Mouse (Mus musculus) CH12.LX (cell line): ENCODE results near the gene Aebp1. TPM values are rescaled to one million over a fixed set of nuclear protein-coding genes. Genes with fewer than 3 reads are reported as not detected.

Source experiments
- DNase-seq: peaks from one replicate; pipeline ENCODE4 v3.0.0-alpha.2; 2013; ENCODE audit errors: extremely low read depth
- H3K27ac ChIP-seq: 2 replicates; pipeline ENCODE4 v1.5.1; 2012; ENCODE audit warnings: low read depth, mild to moderate bottlenecking, control low read depth, moderate library complexity; ENCODE audit not compliant: insufficient read depth
- H3K27me3 ChIP-seq: replicated peaks from 2 replicates; pipeline ENCODE3; 2012; ENCODE audit warnings: inconsistent platforms
- H3K36me3 ChIP-seq, 2 experiments: replicated peaks in 1 of 2; 2 replicates each; pipeline versions ENCODE3 to v1.6.1; 2012; ENCODE audit warnings: inconsistent platforms in 1 of 2, low read length in 1 of 2, mild to moderate bottlenecking in 1 of 2, mixed read lengths in 1 of 2, moderate library complexity in 1 of 2; ENCODE audit not compliant: control insufficient read depth in 1 of 2, insufficient read depth in 1 of 2
- H3K4me1 ChIP-seq, 2 experiments: 2 replicates each; pipeline ENCODE4 v1.6.1; 2012; ENCODE audit warnings: inconsistent platforms in 1 of 2, moderate library complexity in 1 of 2; ENCODE audit not compliant: insufficient read depth in 2 of 2, control insufficient read depth in 1 of 2
- H3K4me2 ChIP-seq: 2 replicates; pipeline ENCODE4 v1.6.1; 2012; ENCODE audit warnings: low read depth, mild to moderate bottlenecking, control low read depth; ENCODE audit not compliant: poor library complexity, insufficient read depth, severe bottlenecking
- H3K4me3 ChIP-seq, 3 experiments: fragments of 150-350 bp in 1 of 3; sonication (generic) in 1 of 3; replicated peaks in 1 of 3; 2 replicates each; pipeline versions ENCODE3 to v1.5.1; 2011 to 2012; ENCODE audit warnings: low read depth in 2 of 3, low read length in 2 of 3, mild to moderate bottlenecking in 2 of 3, moderate library complexity in 2 of 3, control low read depth in 1 of 3, improper control_type of control experiment in 1 of 3, inconsistent platforms in 1 of 3, mixed read lengths in 1 of 3; ENCODE audit not compliant: poor library complexity in 1 of 3
- H3K79me2 ChIP-seq: replicated peaks from 2 replicates; pipeline ENCODE4 v1.6.1; 2012; ENCODE audit warnings: mild to moderate bottlenecking, moderate library complexity; ENCODE audit not compliant: control insufficient read depth, poor library complexity, insufficient read depth, severe bottlenecking; ENCODE audit errors: extremely low read depth
- H3K9ac ChIP-seq: 2 replicates; pipeline ENCODE4 v1.6.1; 2012; ENCODE audit warnings: low read depth, mild to moderate bottlenecking, control low read depth, moderate library complexity; ENCODE audit not compliant: insufficient read depth
- H3K9me3 ChIP-seq: replicated peaks from 2 replicates; pipeline ENCODE3; 2012; ENCODE audit warnings: low read length, inconsistent platforms, mixed read lengths
- BHLHE40 ChIP-seq: IDR thresholded peaks from 2 replicates; pipeline ENCODE4 v1.6.1; 2011; ENCODE audit warnings: mild to moderate bottlenecking, low read depth, low read length, improper control_type of control experiment
- CHD1 ChIP-seq: IDR thresholded peaks from 2 replicates; pipeline ENCODE4 v1.6.1; 2012; ENCODE audit warnings: low read depth, low read length, improper control_type of control experiment, inconsistent platforms
- CHD2 ChIP-seq: IDR thresholded peaks from 2 replicates; pipeline ENCODE4 v1.6.1; 2011; ENCODE audit warnings: low read length, improper control_type of control experiment
- CTCF ChIP-seq, 2 experiments: IDR thresholded peaks in 1 of 2; conservative IDR thresholded peaks in 1 of 2; 2 replicates each; pipeline ENCODE4 v1.5.1; 2011 to 2012; ENCODE audit warnings: low read depth in 2 of 2, low read length in 2 of 2, improper control_type of control experiment in 1 of 2, inconsistent platforms in 1 of 2, mild to moderate bottlenecking in 1 of 2, moderate library complexity in 1 of 2
- E2F4 ChIP-seq: IDR thresholded peaks from 2 replicates; pipeline ENCODE4 v1.6.1; 2011; ENCODE audit warnings: low read depth, low read length, improper control_type of control experiment; ENCODE audit not compliant: insufficient replicate concordance
- ELF1 ChIP-seq: IDR thresholded peaks from 2 replicates; pipeline ENCODE4 v1.6.1; 2014; ENCODE audit warnings: low read depth, mild to moderate bottlenecking, inconsistent platforms, low read length, improper control_type of control experiment
- EP300 ChIP-seq: IDR thresholded peaks from 2 replicates; pipeline ENCODE4 v1.6.1; 2011; ENCODE audit warnings: low read length, improper control_type of control experiment
- ETS1 ChIP-seq: conservative IDR thresholded peaks from 2 replicates; pipeline ENCODE4 v1.6.1; 2012; ENCODE audit warnings: low read depth, mild to moderate bottlenecking, inconsistent platforms, low read length, improper control_type of control experiment, moderate library complexity
- GABPA ChIP-seq: IDR thresholded peaks from 2 replicates; pipeline ENCODE4 v1.6.1; 2012; ENCODE audit warnings: low read depth, low read length, improper control_type of control experiment, inconsistent platforms; ENCODE audit not compliant: insufficient replicate concordance
- HCFC1 ChIP-seq: IDR thresholded peaks from 2 replicates; pipeline ENCODE4 v1.6.1; 2012; ENCODE audit warnings: low read depth, mild to moderate bottlenecking, inconsistent platforms, low read length, improper control_type of control experiment
- IRF4 ChIP-seq: IDR thresholded peaks from 2 replicates; pipeline ENCODE4 v1.6.1; 2014; ENCODE audit warnings: low read depth, mild to moderate bottlenecking, inconsistent platforms, low read length, improper control_type of control experiment
- JUN ChIP-seq: IDR thresholded peaks from 2 replicates; pipeline ENCODE4 v1.6.1; 2011; ENCODE audit warnings: low read depth, mild to moderate bottlenecking, low read length, improper control_type of control experiment, moderate library complexity; ENCODE audit not compliant: insufficient read depth
- JUND ChIP-seq: conservative IDR thresholded peaks from 2 replicates; pipeline ENCODE4 v1.6.1; 2011; ENCODE audit warnings: low read depth, low read length, improper control_type of control experiment
- KAT2A ChIP-seq: IDR thresholded peaks from 2 replicates; pipeline ENCODE4 v1.6.1; 2012; ENCODE audit warnings: low read length, improper control_type of control experiment, inconsistent platforms; ENCODE audit not compliant: insufficient replicate concordance
- MAFK ChIP-seq: IDR thresholded peaks from 2 replicates; pipeline ENCODE4 v1.6.1; 2011; ENCODE audit warnings: low read length, improper control_type of control experiment; ENCODE audit not compliant: insufficient replicate concordance
- MAX ChIP-seq: IDR thresholded peaks from 2 replicates; pipeline ENCODE4 v1.6.1; 2011; ENCODE audit warnings: low read length, improper control_type of control experiment
- MAZ ChIP-seq: IDR thresholded peaks from 2 replicates; pipeline ENCODE4 v1.6.1; 2012; ENCODE audit warnings: low read depth, mild to moderate bottlenecking, inconsistent platforms, low read length, improper control_type of control experiment, moderate library complexity
- MEF2A ChIP-seq: IDR thresholded peaks from 2 replicates; pipeline ENCODE4 v1.6.1; 2014; ENCODE audit warnings: low read depth, mild to moderate bottlenecking, inconsistent platforms, low read length, improper control_type of control experiment, borderline replicate concordance
- MXI1 ChIP-seq: IDR thresholded peaks from 2 replicates; pipeline ENCODE4 v1.6.1; 2011; ENCODE audit warnings: mild to moderate bottlenecking, low read depth, low read length, improper control_type of control experiment
- MYC ChIP-seq: IDR thresholded peaks from 2 replicates; pipeline ENCODE4 v1.6.1; 2011; ENCODE audit warnings: low read depth, mild to moderate bottlenecking, improper control_type of control experiment, low read length
- NELFE ChIP-seq: IDR thresholded peaks from 2 replicates; pipeline ENCODE4 v1.6.1; 2011; ENCODE audit warnings: low read depth, low read length, improper control_type of control experiment
- NRF1 ChIP-seq: IDR thresholded peaks from 2 replicates; pipeline ENCODE4 v1.6.1; 2014; ENCODE audit warnings: low read depth, mild to moderate bottlenecking, inconsistent platforms, low read length, improper control_type of control experiment, moderate library complexity
- PAX5 ChIP-seq: IDR thresholded peaks from 2 replicates; pipeline ENCODE4 v1.6.1; 2012; ENCODE audit warnings: low read length, inconsistent platforms, mixed read lengths
- POLR2A ChIP-seq: IDR thresholded peaks from 2 replicates; pipeline ENCODE4 v1.6.1; 2011; ENCODE audit warnings: low read depth, mild to moderate bottlenecking, improper control_type of control experiment, low read length
- POLR2AphosphoS2 ChIP-seq: IDR thresholded peaks from 2 replicates; pipeline ENCODE4 v1.6.1; 2011; ENCODE audit warnings: low read depth, low read length, improper control_type of control experiment
- RAD21 ChIP-seq: IDR thresholded peaks from 2 replicates; pipeline ENCODE4 v1.6.1; 2011; ENCODE audit warnings: low read depth, mild to moderate bottlenecking, low read length, improper control_type of control experiment, moderate library complexity
- RCOR1 ChIP-seq: conservative IDR thresholded peaks from 2 replicates; pipeline ENCODE4 v1.6.1; 2012; ENCODE audit warnings: low read depth, mild to moderate bottlenecking, inconsistent platforms, low read length, improper control_type of control experiment
- SIN3A ChIP-seq: IDR thresholded peaks from 2 replicates; pipeline ENCODE4 v1.6.1; 2012; ENCODE audit warnings: low read length, improper control_type of control experiment, inconsistent platforms
- SMC3 ChIP-seq: IDR thresholded peaks from 2 replicates; pipeline ENCODE4 v1.6.1; 2011; ENCODE audit warnings: low read depth, low read length, improper control_type of control experiment
- TBP ChIP-seq: conservative IDR thresholded peaks from 2 replicates; pipeline ENCODE4 v1.6.1; 2011; ENCODE audit warnings: low read depth, low read length, improper control_type of control experiment
- TCF12 ChIP-seq: IDR thresholded peaks from 2 replicates; pipeline ENCODE4 v1.6.1; 2014; ENCODE audit warnings: low read depth, mild to moderate bottlenecking, inconsistent platforms, low read length, improper control_type of control experiment
- UBTF ChIP-seq: IDR thresholded peaks from 2 replicates; pipeline ENCODE4 v1.6.1; 2012; ENCODE audit warnings: low read depth, mild to moderate bottlenecking, inconsistent platforms, low read length, improper control_type of control experiment, moderate library complexity
- USF1 ChIP-seq: IDR thresholded peaks from 2 replicates; pipeline ENCODE4 v1.6.1; 2014; ENCODE audit warnings: low read depth, mild to moderate bottlenecking, inconsistent platforms, low read length, improper control_type of control experiment
- USF2 ChIP-seq: conservative IDR thresholded peaks from 2 replicates; pipeline ENCODE4 v1.6.1; 2011; ENCODE audit warnings: low read depth, low read length, improper control_type of control experiment
- ZC3H11A ChIP-seq: IDR thresholded peaks from 2 replicates; pipeline ENCODE4 v1.6.1; 2012; ENCODE audit warnings: low read depth, mild to moderate bottlenecking, inconsistent platforms, low read length, improper control_type of control experiment
- ZKSCAN1 ChIP-seq: IDR thresholded peaks from 2 replicates; pipeline ENCODE4 v1.6.1; 2012; ENCODE audit warnings: low read depth, inconsistent platforms, low read length, improper control_type of control experiment, borderline replicate concordance
- ZMIZ1 ChIP-seq: IDR thresholded peaks from 2 replicates; pipeline ENCODE4 v1.6.1; 2012; ENCODE audit warnings: low read depth, mild to moderate bottlenecking, inconsistent platforms, low read length, improper control_type of control experiment
- ZNF384 ChIP-seq: IDR thresholded peaks from 2 replicates; pipeline ENCODE4 v1.6.1; 2012; ENCODE audit warnings: low read depth, low read length, improper control_type of control experiment, inconsistent platforms
- dilution Hi-C: fragments of 300-500 bp; cut with MboI; formaldehyde crosslinking; loops from 2 replicates; pipeline ENCODE4 v1.14.3; 2020; ENCODE audit warnings: low sequenced_read_pairs; ENCODE audit not compliant: extremely low pct_unique_long_range_greater_than_20kb, extremely low pct_ligation_motif_present
- in situ Hi-C: fragments of 300-500 bp; cut with MboI; formaldehyde crosslinking; loops from 3 replicates; pipeline ENCODE4 v1.14.3; 2019; ENCODE audit warnings: low sequenced_read_pairs, low pct_ligation_motif_present, low pct_unique_long_range_greater_than_20kb, mixed read lengths
- polyA plus RNA-seq: library from polyadenylated mRNA; unstranded; fragments of >175 nt; gene quantifications from 2 replicates; pipeline ENCODE4 v1.2.1, GENCODE M21; 2012; ENCODE audit warnings: low read depth; ENCODE audit not compliant: insufficient read length
- total RNA-seq, 2 experiments: library from RNA; depleted of rRNA; stranded (reverse); fragments of 300-350 nt in 1 of 2; fragments of >200 nt in 1 of 2; gene quantifications; 2 replicates each; pipeline ENCODE4 v1.2.3; 2012 to 2014

The Aebp1 gene
- total and polyA plus RNA-seq, 3 experiments, result 0.34 to 1.4 TPM; not detected in 1

DNA sequence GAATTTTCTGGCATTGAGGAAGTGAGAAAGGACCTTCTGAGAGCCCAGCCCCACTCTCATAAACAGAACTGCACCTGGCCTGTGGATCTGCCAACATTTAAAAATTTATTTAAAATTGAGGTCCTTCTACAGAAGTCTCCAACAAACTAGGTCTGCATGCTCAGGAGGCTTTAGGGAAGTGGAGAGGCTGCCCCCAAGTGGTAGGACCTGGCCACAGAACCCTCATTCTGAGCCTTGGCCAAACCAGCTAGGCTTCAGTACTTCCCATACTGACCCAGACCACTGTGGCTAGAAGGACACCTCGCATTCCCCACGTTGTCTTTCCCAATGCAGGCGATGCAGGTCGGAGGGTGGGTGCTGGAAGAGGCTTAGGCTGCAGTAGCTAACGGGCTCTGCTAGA is 50.9 kb downstream of the Aebp1 start:
- H3K36me3 ChIP-seq, result no peaks in the 10 kb centered on the region
- in situ Hi-C loops, result no loop called here
- no peak for TF ChIP-seq USF1
- no peak for TF ChIP-seq KAT2A
- no peak for TF ChIP-seq MEF2A
- no peak for TF ChIP-seq SIN3A
- 0 out of 2 replicates have a peak, but pooled peaks have one; percentile 15 for TF ChIP-seq CHD1
- no peak for TF ChIP-seq ZKSCAN1
- TF ChIP-seq TCF12, result peak; percentile 20; the same call in 1 of the 2 replicates
- peak; percentile 67 for TF ChIP-seq IRF4
- no peak for TF ChIP-seq HCFC1
- TF ChIP-seq NELFE, result no peak
- no peak for TF ChIP-seq ZMIZ1
- no peak for TF ChIP-seq MAZ
- no peak for TF ChIP-seq USF2
- TF ChIP-seq MAFK, result no peak
- TF ChIP-seq ETS1, result no peak
- TF ChIP-seq CHD2, result no peak; the same call in 1 of the 2 replicates
- no peak for TF ChIP-seq MXI1
- peak; percentile 93 for TF ChIP-seq SMC3
- peak; percentile 60 for TF ChIP-seq MYC
- no peak for TF ChIP-seq UBTF
- TF ChIP-seq TBP, result no peak
- no peak; the same call in 1 of the 2 replicates for TF ChIP-seq ZNF384
- TF ChIP-seq POLR2A, result no peak
- no peak for TF ChIP-seq JUND
- TF ChIP-seq PAX5, result no peak
- TF ChIP-seq RAD21, result peak; percentile 92
- peak; percentile 53; the same call in 1 of the 2 replicates for TF ChIP-seq ZC3H11A
- TF ChIP-seq JUN, result no peak
- no peak for TF ChIP-seq BHLHE40
- TF ChIP-seq RCOR1, result no peak
- TF ChIP-seq ELF1, result no peak
- TF ChIP-seq MAX, result no peak
- no peak for TF ChIP-seq E2F4
- no peak for TF ChIP-seq NRF1
- TF ChIP-seq GABPA, result no peak
- TF ChIP-seq POLR2AphosphoS2, result no peak
- TF ChIP-seq CTCF (conservative IDR thresholded peaks at IDR 0.05 in 1 of 2, IDR thresholded peaks at IDR 0.05 in 1 of 2; ENCODE audit: low read depth in 2 of 2, low read length in 2 of 2), result peak; percentile 38 to 97
- TF ChIP-seq EP300, result peak; percentile 65
- peaks cover 5% of the 10 kb centered on the region for H3K27me3 ChIP-seq
- no peak overlapping the region for H3K4me3 ChIP-seq
- no peak overlapping the region for H3K4me2 ChIP-seq
- no peak overlapping the region for H3K27ac ChIP-seq
- H3K9ac ChIP-seq, result no peak overlapping the region
- no peaks in the 10 kb centered on the region for H3K9me3 ChIP-seq
- peak; percentile 72 for DNase-seq
- no peaks in the 10 kb centered on the region for H3K79me2 ChIP-seq
- dilution Hi-C loops, result no loop called here
- peaks cover 4 to 17% of the 10 kb centered on the region in 2 experiments for H3K4me1 ChIP-seq
